Mouse (Mus musculus): ENCODE measurements at regions not wholly inside any gene's neighbourhood (a gene's known extent, or its start where the extent isn't known, plus 50 kb on each side); places are given as distances from the start of the nearest gene placed in this dataset.

DNA sequence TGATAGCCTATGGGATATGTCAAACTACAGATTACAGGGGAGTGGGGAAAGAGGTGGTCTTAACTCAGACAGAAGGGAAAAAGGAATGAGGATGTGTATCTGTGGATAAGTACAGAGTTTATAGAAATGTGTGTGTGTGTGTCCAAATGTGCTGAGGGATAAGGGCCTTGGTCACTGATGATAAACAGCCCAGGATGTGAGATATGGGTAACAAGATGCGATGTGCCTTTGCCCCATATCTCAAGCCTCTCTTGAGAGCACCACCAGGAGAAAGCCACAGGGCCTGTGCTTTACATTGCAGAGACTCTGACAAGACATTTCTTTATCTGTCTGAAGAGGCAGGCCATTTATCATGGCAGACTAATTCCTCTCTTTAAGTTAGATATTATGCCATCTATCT lies 132.8 kb upstream of the Cited2 start:
- intact Hi-C loops (cut with DNase I; ENCODE audit: low total_unique reads) = no loop called here
- DNase-seq = no peak

DNA sequence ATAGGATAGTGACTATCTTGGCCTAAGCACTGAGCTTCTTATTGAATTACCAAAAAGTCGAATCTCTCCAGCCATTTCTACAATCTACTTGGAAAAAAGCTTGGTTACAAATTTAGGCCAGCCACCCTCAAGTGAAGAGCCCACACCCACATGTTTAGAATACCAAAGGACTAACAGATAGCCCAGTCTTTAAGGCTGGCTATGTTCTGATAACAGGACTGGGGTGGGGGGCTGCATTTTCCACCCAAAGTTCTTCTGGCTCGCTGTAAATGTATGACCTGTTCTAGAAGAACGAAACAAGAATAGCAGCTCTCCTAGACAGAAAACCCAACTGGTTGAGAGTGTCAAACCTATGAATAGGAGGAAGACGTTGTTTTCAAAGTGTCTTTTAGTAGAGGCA lies 130.6 kb upstream of the Cited2 start:
- intact Hi-C loops (cut with DNase I; ENCODE audit: low total_unique reads) = no loop called here

DNA sequence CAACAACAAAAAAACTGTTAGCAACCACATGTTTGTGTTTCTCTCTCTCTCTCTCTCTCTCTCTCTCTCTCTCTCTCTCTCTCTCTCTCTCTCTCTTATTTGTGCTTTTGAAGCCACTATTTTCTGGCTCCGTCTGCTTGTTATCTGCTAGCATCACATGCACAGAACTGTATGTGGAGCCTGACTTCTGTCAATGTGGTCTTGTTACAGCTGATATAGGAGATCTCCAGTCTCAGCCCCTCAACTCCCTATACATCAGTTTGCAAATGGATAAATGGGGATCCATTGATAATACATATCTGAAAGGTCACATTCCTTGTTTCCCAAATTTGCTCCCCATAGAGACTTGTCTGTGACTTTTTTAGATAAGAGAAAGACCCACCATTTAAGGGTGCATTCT lies 126.9 kb upstream of the Cited2 start:
- intact Hi-C loops (cut with DNase I; ENCODE audit: low total_unique reads) = no loop called here
- no peak for DNase-seq

More for the DNA sequence above, 130.6 kb upstream of the Cited2 start:
- no peak for DNase-seq

DNA sequence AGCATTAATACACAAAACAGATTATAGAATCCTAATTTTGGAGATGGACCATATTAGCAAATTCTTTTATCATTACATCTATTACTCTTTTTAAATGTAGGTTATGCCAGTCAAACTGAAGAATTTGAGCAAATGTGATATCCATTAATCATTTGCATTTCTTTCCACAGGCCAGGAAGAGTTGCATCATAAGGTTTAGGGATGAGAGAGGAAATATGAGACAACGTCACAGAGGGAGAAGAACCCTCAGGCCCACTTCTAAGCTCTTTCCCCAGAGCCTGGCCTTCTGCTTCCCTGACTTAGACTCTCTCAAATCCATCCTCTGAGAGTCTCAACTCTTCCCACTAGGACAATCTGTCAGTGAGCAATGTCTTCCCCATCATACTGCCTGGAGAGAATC lies 126.3 kb upstream of the Cited2 start:
- DNase-seq = no peak
- intact Hi-C loops (cut with DNase I; ENCODE audit: low total_unique reads) = no loop called here

DNA sequence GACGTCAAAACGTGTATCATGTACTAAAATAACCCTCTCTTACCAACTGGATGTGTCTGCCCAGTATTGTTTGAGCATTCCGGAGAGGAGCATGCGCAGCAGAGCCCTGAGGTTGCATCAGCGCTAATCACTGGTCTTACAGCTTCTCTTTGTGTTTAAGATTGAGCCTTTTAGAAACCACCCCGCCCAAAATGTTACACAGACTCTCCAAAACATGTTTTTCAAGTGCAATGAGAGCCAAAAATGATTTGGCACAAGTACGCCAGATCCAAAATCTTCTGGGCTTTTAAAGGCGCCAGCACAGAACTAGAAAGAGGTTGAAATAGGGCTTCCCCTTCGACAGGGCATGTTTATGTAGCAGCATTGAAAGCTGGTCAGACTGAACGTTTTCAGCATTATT lies 123.8 kb upstream of the Cited2 start:
- intact Hi-C loops (cut with DNase I; ENCODE audit: low total_unique reads) = no loop called here
- peak; percentile 32 for DNase-seq

DNA sequence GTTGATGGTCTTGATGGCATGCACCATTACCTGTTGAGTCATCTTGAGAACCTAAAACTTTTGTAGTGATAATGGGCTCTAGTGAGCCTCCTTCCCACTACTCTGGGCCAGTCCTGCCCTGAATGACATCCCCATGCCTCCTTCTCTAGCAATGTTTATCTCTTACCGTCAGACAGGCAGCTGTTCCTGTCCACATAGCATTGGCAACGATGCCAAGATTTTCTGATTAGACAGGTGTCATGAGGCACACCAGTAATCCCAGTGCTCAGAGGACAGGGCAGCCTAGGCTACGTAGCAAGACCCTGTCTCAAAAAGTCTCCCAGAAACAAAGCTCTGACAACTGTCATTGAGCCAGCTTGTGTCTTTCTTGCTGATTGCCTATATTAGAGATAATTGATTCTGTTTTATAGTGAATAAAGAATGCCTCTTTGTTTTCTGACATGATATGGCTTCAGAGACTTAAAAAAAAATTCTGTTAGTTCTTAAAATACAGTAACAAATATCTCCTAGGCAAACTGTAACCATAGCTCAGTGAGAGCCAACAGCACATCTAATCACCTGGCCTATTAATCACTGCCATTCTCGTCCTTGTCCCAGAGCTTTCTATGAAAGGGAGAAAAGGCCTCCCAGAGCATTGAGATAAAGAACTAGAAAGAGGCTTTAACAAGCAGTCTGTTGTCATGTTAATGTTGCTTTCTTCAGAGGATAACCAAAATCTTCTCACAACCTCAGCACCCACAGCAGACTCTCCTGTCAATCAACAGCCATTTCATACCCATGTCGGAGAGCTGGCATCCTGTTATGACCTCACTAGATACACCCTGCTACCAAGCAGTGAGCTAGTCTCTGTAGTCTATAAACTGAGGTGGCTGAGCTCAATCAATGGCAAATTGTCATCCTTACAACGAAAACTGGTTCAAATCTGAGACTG lies 122.9 kb upstream of the Cited2 start:
- DNase-seq = no peak
- intact Hi-C loops (cut with DNase I; ENCODE audit: low total_unique reads) = no loop called here

DNA sequence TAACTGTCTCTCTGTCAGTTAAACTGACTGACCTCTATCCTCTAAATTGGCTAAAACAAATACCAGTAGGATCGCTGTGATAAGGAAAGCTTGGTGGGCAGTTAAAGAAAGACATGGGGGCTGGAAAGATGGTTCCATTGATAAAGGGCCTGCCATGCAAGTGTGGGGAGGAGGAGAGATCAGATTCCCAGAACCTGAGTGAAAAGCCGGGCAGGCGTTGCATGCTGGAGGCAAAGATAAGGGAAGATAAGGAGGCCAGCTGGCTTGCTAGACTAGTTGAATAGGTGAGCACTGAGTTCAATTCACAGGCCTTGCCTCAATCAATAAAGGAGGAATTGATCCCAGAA lies 122.3 kb upstream of the Cited2 start:
- no peak for DNase-seq
- intact Hi-C loops (cut with DNase I; ENCODE audit: low total_unique reads) = no loop called here

DNA sequence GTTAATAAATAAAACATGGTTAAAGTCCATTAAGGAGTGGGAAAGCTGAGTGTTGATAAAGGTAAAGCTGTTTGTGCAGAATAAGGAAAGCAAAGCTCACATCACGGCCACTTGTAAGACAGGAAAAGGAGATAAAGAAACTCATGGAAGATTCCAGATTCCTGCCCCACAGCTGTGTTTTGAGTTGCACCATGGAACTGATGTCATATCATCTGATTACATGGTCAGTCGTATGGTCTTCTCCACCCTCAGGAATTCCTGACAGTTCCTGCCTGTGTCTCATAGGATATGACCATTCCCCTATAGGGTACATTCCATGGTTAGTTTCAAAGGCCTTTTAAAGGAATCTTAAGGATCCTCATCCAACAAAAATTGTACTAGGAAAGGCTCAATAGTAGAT lies 120.6 kb upstream of the Cited2 start:
- DNase-seq = no peak
- intact Hi-C loops (cut with DNase I; ENCODE audit: low total_unique reads) = no loop called here

DNA sequence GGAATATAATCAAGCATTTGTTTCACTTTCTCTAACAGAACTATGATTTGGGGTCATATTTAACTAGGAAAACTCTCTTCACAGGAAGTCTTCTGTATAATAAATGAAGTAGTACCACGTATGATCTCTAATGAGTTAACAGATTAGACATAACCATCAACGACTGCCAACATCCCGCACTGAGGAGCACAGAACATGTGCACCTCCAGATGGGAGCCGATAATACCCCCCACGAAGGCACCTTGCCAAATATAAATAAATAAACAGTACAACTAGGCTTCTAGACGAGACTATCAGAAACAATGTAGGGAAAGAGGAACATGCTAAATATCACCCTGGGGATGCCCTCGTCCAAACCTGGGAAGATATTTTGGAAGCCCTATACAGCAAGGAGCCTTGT lies 114.8 kb upstream of the Cited2 start:
- intact Hi-C loops (cut with DNase I; ENCODE audit: low total_unique reads) = no loop called here

DNA sequence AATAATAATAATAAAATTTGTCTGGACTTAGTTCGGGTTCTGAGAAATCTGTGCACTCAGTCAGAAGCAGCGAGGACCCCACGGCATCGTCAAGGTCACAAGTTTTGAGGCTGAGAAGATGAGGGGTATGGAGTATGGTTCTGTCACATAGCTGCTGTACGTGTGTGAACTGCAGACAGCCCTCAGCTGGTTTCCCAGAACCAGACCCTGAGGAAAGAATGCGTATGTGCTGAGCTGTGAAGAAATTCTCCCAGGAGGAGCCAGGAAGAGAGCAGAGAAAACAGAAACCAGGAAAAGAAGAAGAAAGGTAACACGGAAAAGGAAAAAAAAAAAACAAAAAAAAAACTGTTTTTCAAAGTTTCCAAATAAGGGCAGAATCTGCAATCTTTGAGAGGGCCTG lies 112.4 kb upstream of the Cited2 start:
- no peak for DNase-seq
- intact Hi-C loops (cut with DNase I; ENCODE audit: low total_unique reads) = no loop called here

More for the DNA sequence above, 114.8 kb upstream of the Cited2 start:
- no peak for DNase-seq

DNA sequence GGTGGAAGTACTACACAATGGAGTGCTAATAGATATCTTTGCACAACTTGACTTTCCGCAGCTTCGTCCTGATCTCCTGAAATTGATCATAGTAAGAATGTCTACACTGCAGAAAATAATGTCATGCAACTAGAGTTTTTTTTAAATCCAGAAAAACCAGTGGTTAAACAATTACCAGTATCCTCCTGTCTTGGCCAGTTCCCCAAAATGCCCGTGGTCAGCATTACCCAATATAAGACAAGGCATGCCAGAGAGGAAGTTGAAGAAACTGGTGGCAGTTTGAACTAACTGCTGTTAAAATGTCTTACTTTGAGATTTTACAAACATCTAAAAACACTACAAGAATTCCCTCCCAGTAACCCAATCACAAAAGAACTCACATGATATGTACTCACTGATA lies 109.7 kb upstream of the Cited2 start:
- intact Hi-C loops (cut with DNase I; ENCODE audit: low total_unique reads) = no loop called here
- no peak for DNase-seq

DNA sequence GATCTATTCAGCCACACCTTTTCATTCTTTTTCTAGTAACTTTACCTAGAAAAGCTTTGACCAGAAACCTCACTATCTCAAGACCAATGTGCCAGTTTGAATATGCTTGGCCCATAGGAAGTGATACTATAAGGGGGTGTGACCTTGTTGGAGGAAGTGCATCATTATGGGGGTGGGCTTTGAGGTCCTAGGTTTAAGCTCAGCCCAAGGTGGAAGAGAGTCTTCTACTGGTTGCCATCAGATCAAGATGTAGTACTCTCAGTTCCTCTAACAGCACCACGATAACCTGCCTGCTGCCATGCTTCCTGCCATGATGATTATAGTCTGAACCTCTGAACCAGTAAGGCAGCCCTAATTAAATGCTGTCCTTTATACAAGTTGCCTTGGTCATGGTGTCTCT lies 105.0 kb upstream of the Cited2 start:
- intact Hi-C loops (cut with DNase I; ENCODE audit: low total_unique reads) = no loop called here
- no peak for DNase-seq

DNA sequence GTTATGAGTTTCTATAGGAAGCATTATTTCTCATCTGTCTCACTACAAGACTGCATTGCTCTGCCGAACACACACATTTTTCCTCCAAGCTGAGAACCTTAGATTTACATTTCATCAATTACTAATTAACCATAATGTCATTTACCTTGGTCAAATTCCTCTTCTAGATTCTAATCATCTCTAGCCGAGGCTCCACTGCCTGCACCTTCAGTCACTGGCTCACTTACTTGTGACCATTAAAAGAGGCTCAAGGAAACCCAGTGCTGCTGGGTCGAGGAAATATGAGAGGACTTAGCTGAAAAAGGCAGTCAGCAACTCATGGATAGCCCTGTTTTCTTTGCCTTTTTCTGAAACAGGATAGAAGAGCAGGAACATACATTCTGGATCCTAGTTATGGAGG lies 103.4 kb upstream of the Cited2 start:
- no peak for DNase-seq
- intact Hi-C loops (cut with DNase I; ENCODE audit: low total_unique reads) = no loop called here

DNA sequence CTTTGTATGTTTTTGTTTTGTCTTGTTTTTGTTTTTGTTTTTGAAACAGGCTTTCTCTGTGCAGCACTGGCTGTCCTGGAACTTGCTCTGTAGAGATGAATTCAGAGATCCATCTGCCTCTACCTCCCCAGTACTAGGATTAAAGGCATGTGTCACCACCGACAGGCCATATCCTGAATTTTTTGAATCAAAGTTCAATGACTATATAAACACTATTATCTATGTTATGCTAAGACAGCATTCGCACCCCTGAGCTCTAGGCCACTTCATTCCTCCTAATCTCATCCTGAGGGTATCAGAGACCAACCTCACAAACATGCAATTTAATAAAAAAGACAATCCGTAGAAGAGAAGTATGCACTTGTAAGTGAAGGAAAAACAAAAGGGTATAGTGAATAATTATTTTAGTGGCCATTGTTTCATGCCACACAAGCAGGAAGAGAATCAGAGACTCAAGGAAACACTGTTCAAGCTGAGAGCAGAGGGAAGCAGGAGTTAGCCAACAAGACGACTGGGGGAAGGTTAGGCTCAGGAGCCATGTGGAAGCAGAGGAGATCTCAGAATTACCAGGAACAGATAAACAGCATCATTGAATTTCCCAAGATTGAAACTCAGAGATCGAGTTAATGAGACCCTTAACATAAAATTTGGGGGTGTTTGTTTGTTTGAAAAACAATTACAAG lies 101.2 kb upstream of the Cited2 start:
- DNase-seq = no peak
- intact Hi-C loops (cut with DNase I; ENCODE audit: low total_unique reads) = no loop called here

DNA sequence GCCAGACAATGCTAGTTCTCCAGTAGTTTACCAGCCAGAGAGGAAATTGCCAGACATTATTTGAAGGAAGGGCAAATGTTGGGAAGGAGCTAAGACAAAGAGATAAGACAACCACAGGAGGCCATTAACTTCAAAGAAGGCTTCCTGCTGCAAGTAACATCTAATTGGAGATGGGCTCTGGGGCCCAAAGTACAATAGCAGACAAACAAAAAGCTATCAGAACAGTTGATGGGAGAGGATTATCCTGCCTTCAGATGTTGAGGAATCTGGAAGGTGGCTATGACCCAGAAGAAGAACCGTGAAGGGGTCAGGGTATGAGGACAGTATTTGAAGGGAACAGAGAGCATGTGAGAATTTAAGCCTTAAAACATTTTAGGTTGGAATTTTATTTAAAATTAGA lies 100.2 kb upstream of the Cited2 start:
- DNase-seq = no peak
- intact Hi-C loops (cut with DNase I; ENCODE audit: low total_unique reads) = no loop called here

DNA sequence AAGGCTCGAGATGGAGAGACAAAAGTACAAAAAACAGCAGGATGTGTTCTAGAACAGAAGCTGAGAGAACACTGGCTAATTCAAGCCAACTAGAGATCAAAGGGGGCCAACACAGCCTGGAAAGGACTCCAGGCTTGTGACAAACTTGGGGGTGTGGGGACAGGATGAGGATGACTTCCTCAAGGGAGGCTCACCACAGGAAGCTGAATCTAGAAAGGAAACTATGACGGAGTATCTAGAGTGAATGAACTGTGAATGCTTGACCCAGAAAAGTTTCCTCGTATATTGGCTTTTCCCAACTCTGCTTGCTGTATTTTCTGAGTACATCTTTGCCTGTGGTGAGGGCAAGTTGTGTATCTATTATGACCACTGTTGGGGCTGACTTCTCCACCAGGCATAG lies 93.3 kb upstream of the Cited2 start:
- intact Hi-C loops (cut with DNase I; ENCODE audit: low total_unique reads) = no loop called here
- no peak for DNase-seq

DNA sequence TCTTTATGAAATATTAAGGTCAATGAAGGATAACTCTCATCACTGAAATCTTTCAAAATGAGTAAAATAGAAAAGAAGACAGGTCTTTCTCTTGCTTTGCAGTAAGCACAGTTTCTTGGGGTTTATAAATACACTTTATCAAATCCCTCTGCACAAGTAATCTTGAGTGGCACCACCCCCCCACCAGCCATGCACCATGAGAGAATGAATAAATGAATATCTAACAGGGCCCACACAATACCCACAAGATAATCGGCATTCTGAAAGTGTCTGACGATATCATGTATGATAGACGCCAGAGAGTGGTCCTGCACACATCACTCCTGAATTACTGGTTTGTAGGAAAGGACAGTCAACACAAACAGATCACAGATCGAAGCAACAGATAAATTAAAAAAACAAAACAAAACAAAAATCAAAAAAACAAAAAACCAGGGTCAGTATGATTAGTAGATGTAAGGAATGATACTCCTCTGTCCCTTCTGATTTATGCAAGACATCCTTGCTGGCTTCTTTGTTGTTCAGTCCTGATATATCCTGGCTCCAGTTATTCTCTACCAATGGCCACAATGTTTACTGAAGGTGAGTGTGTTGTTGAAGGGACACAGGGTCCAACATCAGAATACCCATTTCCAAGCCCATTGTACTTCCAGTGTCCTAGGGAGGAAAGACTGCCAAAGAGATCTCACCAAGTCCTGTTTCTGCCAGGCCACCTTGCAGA lies 92.0 kb upstream of the Cited2 start:
- intact Hi-C loops (cut with DNase I; ENCODE audit: low total_unique reads) = no loop called here
- no peak for DNase-seq

DNA sequence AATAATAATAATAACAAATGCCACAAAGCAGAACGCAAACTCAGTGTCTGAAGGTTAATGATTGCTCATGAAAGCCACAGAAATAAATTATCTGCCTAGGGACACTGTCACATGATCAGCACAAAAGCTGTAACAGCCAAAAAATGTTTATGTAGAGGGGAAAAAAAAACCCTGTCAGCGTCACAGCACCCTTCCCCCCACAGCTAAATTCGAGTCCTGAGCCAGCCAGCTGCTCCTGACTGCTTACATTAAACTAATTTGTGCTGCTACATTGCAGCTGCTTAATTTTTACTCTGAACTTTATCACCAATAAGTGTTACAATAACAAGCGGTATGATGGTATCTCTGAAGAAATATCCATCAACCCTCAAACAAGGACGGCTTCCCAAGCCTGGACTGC lies 91.2 kb upstream of the Cited2 start:
- DNase-seq = no peak

DNA sequence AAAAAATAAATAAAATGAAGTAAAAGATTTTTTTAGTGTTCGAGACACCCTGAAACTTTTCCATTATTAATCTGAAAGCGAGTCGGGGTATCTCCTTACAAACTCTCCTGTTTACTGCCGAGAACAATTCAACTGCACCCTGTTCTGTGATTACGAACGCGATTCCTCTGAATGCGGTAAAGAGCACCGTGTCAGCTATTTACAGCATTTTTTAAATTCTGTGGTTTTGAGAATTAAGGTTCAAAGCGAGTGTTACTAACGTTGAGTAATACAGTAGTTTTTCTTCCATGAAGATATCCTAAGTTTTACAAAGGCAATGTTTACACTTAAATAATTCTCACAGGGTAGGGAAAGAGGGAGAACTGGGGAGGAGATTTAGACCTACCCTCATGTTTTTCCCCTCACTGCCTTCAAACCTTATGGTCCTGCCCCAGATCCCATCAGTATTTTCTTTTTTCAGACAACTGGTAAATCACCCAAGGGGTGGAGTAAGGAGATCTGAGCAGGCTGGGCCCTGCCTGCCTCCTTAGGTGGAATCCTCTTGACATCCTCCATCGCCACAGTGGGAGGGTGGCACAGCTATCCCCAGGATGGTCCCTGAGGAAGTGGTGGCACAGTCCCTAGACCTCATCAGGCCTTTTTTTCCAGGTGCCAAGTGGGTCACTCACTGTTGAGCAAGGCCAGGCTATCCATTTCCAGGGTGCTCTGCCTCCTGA lies 89.9 kb upstream of the Cited2 start:
- no peak for DNase-seq
- intact Hi-C loops (cut with DNase I; ENCODE audit: low total_unique reads) = no loop called here

More for the DNA sequence above, 91.2 kb upstream of the Cited2 start:
- intact Hi-C loops (cut with DNase I; ENCODE audit: low total_unique reads) = no loop called here

DNA sequence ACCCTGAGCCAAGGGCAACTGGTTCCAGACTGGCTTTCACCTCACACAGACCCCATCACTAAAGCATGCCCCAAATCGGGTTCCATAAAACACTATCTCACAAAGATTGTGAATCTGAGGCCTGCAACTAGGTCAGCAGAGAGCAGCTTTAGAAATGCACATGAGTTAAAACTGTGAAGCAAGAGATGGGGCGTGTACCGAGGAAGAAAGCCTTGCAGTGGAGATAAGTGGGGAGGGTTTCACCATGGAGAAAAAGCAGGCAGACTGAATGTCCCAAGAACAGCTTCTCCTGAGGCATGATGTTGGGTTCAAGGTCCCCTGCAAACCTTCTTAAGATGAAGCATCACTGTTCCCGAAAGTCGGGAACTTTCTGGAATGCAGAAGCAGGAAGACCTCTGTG lies 77.7 kb upstream of the Cited2 start:
- intact Hi-C loops (cut with DNase I; ENCODE audit: low total_unique reads) = no loop called here
- DNase-seq = no peak

All from gastrocnemius, postnatal 14 days (tissue).